Mouse (Mus musculus) megakaryocyte, embryonic 14.5 days (primary cell): ENCODE data around the gene Atp1a4.

Experiments used
- FLI1 ChIP-seq: IDR thresholded peaks from 2 replicates; pipeline ENCODE4 v1.6.1; 2012; ENCODE audit warnings: low read length, inconsistent platforms, mixed read lengths
- GATA1 ChIP-seq: IDR thresholded peaks from 3 replicates; pipeline ENCODE4 v1.6.1; 2012; ENCODE audit warnings: mixed read lengths, low read length, inconsistent platforms, borderline replicate concordance

DNA sequence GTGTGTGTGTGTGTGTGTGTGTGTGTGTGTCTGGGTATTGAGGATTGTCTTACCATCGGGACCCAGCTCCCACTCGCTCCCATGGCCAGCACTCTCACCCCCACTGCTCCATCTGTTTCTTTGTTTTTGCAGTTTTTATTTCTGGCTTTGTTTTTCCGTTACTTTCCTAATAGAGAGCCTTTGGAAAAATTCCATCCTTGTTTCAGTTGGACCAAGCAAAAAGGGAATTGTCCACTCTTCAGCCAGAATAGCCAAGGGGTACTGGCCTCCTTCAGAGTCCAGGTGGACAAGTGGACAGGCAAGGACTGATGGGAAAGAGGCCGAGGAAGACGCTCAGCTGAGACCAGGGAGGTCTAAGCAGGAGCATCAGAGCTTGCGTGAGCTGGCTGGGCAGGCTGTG lies 48.7 kb upstream of the Atp1a4 start:
- TF ChIP-seq GATA1 (no peak), FLI1 (no peak)
